In genomic region chr17:6069866-6070265, GRCm38 (mm10) we compare ENCODE assay signal across 16 mouse cellular contexts.
"Had no signal": no experiment of that assay in that cellular context is flagged by ENCODE, and none has a peak within 500 bp of the region (broad histone marks: within the 10 kb centered on the region; RNA-seq: fewer than 3 reads in every experiment).

No protein-coding gene starts in this region.

- H3K4me1 ChIP-seq: midbrain, embryonic 13.5 days; midbrain, embryonic 15.5 days; neural tube, embryonic 13.5 days; neural tube, embryonic 15.5 days had no signal

- DNase-seq: lung, adult 18-20 months; lung, embryonic 14.5 days; lung, postnatal 10 days; lung, postnatal 4 days; retina, postnatal 1 day; right cerebral cortex, adult 18-20 months; right cerebral cortex, postnatal 25 days; right cerebral cortex, postnatal 4 days; spleen, adult 18-20 months; thymus, adult 2 months; thymus, postnatal 14 days; thymus, postnatal 36 days had no signal

- H3K27ac ChIP-seq: midbrain, embryonic 13.5 days; midbrain, embryonic 15.5 days; neural tube, embryonic 13.5 days; neural tube, embryonic 15.5 days had no signal

- H3K4me3 ChIP-seq: midbrain, embryonic 13.5 days; midbrain, embryonic 15.5 days; neural tube, embryonic 13.5 days; neural tube, embryonic 15.5 days had no signal

- H3K27me3 ChIP-seq: midbrain, embryonic 13.5 days; midbrain, embryonic 15.5 days; neural tube, embryonic 13.5 days; neural tube, embryonic 15.5 days had no signal

- H3K9me3 ChIP-seq: midbrain, embryonic 13.5 days; midbrain, embryonic 15.5 days; neural tube, embryonic 13.5 days; neural tube, embryonic 15.5 days had no signal
